Mouse (Mus musculus) stomach, postnatal 0 days (tissue): ENCODE measurements around the gene Gata1.

Experiments
- CTCF ChIP-seq: IDR thresholded peaks from 2 replicates; pipeline ENCODE4 v1.5.1; 2016; ENCODE audit warnings: antibody characterized with exemption, low read depth, mild to moderate bottlenecking, moderate library complexity
- EP300 ChIP-seq: optimal IDR thresholded peaks from 2 replicates; pipeline ENCODE3; 2016; ENCODE audit warnings: antibody characterized with exemption

DNA sequence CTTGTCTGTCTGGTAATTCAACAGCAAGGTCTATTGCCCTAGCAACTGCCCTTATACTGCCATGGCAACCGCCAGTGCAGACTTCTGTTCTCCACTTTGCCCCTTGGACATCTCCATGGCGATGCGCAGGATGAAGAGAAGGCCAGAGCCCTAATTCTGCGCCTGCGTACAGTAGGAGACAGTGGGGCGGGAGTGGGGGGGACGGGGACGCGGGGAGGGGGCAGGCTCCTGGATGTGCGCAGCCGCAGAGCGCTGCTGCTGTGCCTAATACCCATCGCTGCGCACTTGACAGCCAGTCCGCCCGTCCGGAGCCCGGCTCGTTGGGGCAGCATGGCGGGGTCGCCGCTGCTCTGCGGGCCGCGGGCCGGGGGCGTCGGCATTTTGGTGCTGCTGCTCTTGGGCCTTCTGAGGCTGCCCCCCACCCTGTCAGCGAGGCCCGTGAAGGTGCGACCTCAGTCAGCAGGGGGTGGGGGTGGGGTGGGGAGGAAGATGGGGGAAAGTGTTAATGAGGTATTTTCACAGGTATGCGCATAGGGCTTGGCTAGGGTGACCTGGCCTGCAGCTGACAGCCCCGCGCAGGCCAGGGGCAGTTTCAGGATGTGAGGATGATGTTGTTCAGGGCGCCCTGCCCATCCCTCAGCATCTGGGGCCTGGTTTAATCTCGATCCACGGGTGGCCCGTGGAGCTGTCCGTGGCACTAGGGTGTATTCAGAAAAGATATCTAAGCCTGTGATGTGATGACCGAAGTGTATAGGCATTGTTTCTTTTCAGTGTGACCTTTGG lies 58.1 kb downstream of the Gata1 start, which contains the start of gene Pcsk1n:
- TF ChIP-seq EP300 = no peak
- TF ChIP-seq CTCF = no peak
